Mouse (Mus musculus) lung, postnatal 4 days (tissue): ENCODE measurements around the gene Hdac10.
A peak's percentile ranks its signal among the peaks of the same experiment; 100 is the strongest.

ENCODE experiments used
- DNase-seq, 2 experiments: peaks; one replicate each; pipeline ENCODE4 v3.0.0; 2021

Hdac10 gene

GRCm38 (mm10) chr15:89123595-89123994 lies 4.9 kb downstream of the Hdac10 start:
- DNase-seq, result peak; percentile 49 to 52

GRCm38 (mm10) chr15:89122649-89123366 lies 5.7 kb downstream of the Hdac10 start, which contains the start of gene Tubgcp6:
Gene Tubgcp6 (minus strand): TSS chr15:89123112.
- peak; percentile 95 to 96 for DNase-seq

- no peak for DNase-seq
Observed at GRCm38 (mm10) chr15:89118007-89118406, 10.5 kb downstream of the Hdac10 start.

GRCm38 (mm10) chr15:89110147-89110546 lies 18.4 kb downstream of the Hdac10 start:
- no peak for DNase-seq

- DNase-seq, result no peak
Observed at GRCm38 (mm10) chr15:89106976-89107375, 21.5 kb downstream of the Hdac10 start.

GRCm38 (mm10) chr15:89106073-89106472 lies 22.4 kb downstream of the Hdac10 start:
- peak in 1 of 2 experiments; percentile 17 for DNase-seq

- DNase-seq, result peak in 1 of 2 experiments; percentile 12
Observed at GRCm38 (mm10) chr15:89104425-89104824, 24.1 kb downstream of the Hdac10 start.

- DNase-seq, result peak in 1 of 2 experiments; percentile 15
Observed at GRCm38 (mm10) chr15:89103921-89104320, 24.6 kb downstream of the Hdac10 start.

- peak in 1 of 2 experiments; percentile 17 for DNase-seq
Observed at GRCm38 (mm10) chr15:89102646-89103045, 25.9 kb downstream of the Hdac10 start.

- DNase-seq, result no peak
Observed at GRCm38 (mm10) chr15:89100823-89101222, 27.7 kb downstream of the Hdac10 start.

GRCm38 (mm10) chr15:89098616-89099015 lies 29.9 kb downstream of the Hdac10 start:
- DNase-seq, result no peak

GRCm38 (mm10) chr15:89097450-89097849 lies 31.1 kb downstream of the Hdac10 start:
- DNase-seq, result no peak

- no peak for DNase-seq
Observed at GRCm38 (mm10) chr15:89092181-89092580, 36.3 kb downstream of the Hdac10 start.

- no peak for DNase-seq
Observed at GRCm38 (mm10) chr15:89090662-89091061, 37.8 kb downstream of the Hdac10 start.

- DNase-seq, result no peak
Observed at GRCm38 (mm10) chr15:89089248-89090051, 39.0 kb downstream of the Hdac10 start.

- DNase-seq, result peak; percentile 93
Observed at GRCm38 (mm10) chr15:89088607-89089247, 39.8 kb downstream of the Hdac10 start, which contains the start of gene Selenoo. Gene Selenoo (plus strand): TSS chr15:89089084.

- no peak for DNase-seq
Observed at GRCm38 (mm10) chr15:89084826-89085225, 43.7 kb downstream of the Hdac10 start.

- no peak for DNase-seq
Observed at GRCm38 (mm10) chr15:89083906-89084305, 44.6 kb downstream of the Hdac10 start.

- peak; percentile 68 to 71 for DNase-seq
Observed at GRCm38 (mm10) chr15:89078208-89078836, 50.2 kb downstream of the Hdac10 start.

- DNase-seq, result peak; percentile 60 to 67
Observed at GRCm38 (mm10) chr15:89076156-89076731, 52.3 kb downstream of the Hdac10 start.

- peak; percentile 93 to 95 for DNase-seq
Observed at GRCm38 (mm10) chr15:89075478-89076147, 52.9 kb downstream of the Hdac10 start.
